Mouse (Mus musculus) hindbrain, embryonic 13.5 days (tissue): Measurements from ENCODE around the gene Tas2r126. TPM values are rescaled to one million over a fixed set of nuclear protein-coding genes. Genes with fewer than 3 reads are reported as not detected.

ENCODE experiments used
- ATAC-seq: fragments of 200-750 bp; cut with Nextera tagmentation; 2 replicates; pipeline ENCODE4 v1.8.0; 2017; ENCODE audit warnings: moderate TSS enrichment; ENCODE audit not compliant: low FRiP score
- H3K27ac ChIP-seq: fragments of 300-500 bp; sonication (generic); 2 replicates; pipeline ENCODE4 v1.5.1; 2015; ENCODE audit warnings: inconsistent platforms, mild to moderate bottlenecking, moderate library complexity
- H3K27me3 ChIP-seq: fragments of 300-500 bp; sonication (generic); 2 replicates; pipeline ENCODE4 v1.6.1; 2015; ENCODE audit warnings: mild to moderate bottlenecking, inconsistent platforms
- H3K36me3 ChIP-seq: fragments of 300-500 bp; sonication (generic); 2 replicates; pipeline ENCODE4 v1.6.1; 2015; ENCODE audit warnings: mild to moderate bottlenecking, inconsistent platforms
- H3K4me1 ChIP-seq: fragments of 300-500 bp; sonication (generic); replicated peaks from 2 replicates; pipeline ENCODE4 v1.6.1; 2015; ENCODE audit warnings: inconsistent platforms
- H3K4me2 ChIP-seq: fragments of 300-500 bp; sonication (generic); 2 replicates; pipeline ENCODE4 v1.6.1; 2015; ENCODE audit warnings: inconsistent platforms, mild to moderate bottlenecking, moderate library complexity
- H3K4me3 ChIP-seq: fragments of 300-500 bp; sonication (generic); 2 replicates; pipeline ENCODE4 v1.5.1; 2015; ENCODE audit warnings: mild to moderate bottlenecking, inconsistent platforms
- H3K9ac ChIP-seq: fragments of 300-500 bp; sonication (generic); 2 replicates; pipeline ENCODE4 v1.6.1; 2015; ENCODE audit warnings: mild to moderate bottlenecking, inconsistent platforms
- H3K9me3 ChIP-seq: fragments of 300-500 bp; sonication (generic); 2 replicates; pipeline ENCODE4 v1.6.1; 2016; ENCODE audit warnings: inconsistent platforms
- WGBS: fragments of 180-500 bp; shearing (Covaris S2); methylation state at CpG from one replicate; pipeline ENCODE4 v1.1.7; 2015; 5-methylcytosine and 5-hydroxymethylcytosine counted together
- polyA plus RNA-seq: library from polyadenylated mRNA; unstranded; fragments of >200 nt; fragmentation: Nextera tagmentation; extraction: Ambion mirVana; gene quantifications from 2 replicates; pipeline ENCODE4 v1.2.1, GENCODE M21; 2015

Gene Tas2r126
- polyA plus RNA-seq = not detected in 2 replicates

GRCm38 (mm10) chr6:42434446-42434845 is at the start of gene Tas2r126:
TSS of gene Tas2r126 (plus strand) at chr6:42434535.
- Histone ChIP-seq H3K36me3 (no peaks in the 10 kb centered on the region), H3K27me3 (no peaks in the 10 kb centered on the region), H3K9me3 (no peaks in the 10 kb centered on the region), H3K9ac (no peak within 1 kb of the TSS), H3K4me3 (no peak within 1 kb of the TSS), H3K27ac (no peak within 1 kb of the TSS), H3K4me2 (no peak within 1 kb of the TSS), H3K4me1 (no peaks in the 10 kb centered on the region)
- ATAC-seq = no peak
- 89% methylated on average over 6 of the region's 6 CpGs for WGBS

GRCm38 (mm10) chr6:42385635-42386034 is 48.7 kb upstream of the Tas2r126 start:
- 74% methylated on average over 4 of the region's 4 CpGs for WGBS
- Histone ChIP-seq H3K9me3 (no peaks in the 10 kb centered on the region), H3K4me2 (no peak overlapping the region), H3K27ac (no peak overlapping the region), H3K36me3 (no peaks in the 10 kb centered on the region), H3K4me3 (no peak overlapping the region), H3K27me3 (no peaks in the 10 kb centered on the region), H3K9ac (no peak overlapping the region), H3K4me1 (no peaks in the 10 kb centered on the region)
- ATAC-seq = no peak

GRCm38 (mm10) chr6:42391796-42392330 is 42.5 kb upstream of the Tas2r126 start:
- Histone ChIP-seq H3K9ac (no peak overlapping the region), H3K4me2 (no peak overlapping the region), H3K4me1 (no peaks in the 10 kb centered on the region), H3K27ac (no peak overlapping the region), H3K27me3 (no peaks in the 10 kb centered on the region), H3K9me3 (no peaks in the 10 kb centered on the region), H3K36me3 (no peaks in the 10 kb centered on the region), H3K4me3 (no peak overlapping the region)
- 67% methylated on average over 2 of the region's 2 CpGs for WGBS
- no peak for ATAC-seq

GRCm38 (mm10) chr6:42395960-42396809 is 38.1 kb upstream of the Tas2r126 start:
- Histone ChIP-seq H3K9me3 (no peaks in the 10 kb centered on the region), H3K4me2 (no peak overlapping the region), H3K9ac (no peak overlapping the region), H3K27me3 (no peaks in the 10 kb centered on the region), H3K4me3 (no peak overlapping the region), H3K4me1 (no peaks in the 10 kb centered on the region), H3K36me3 (no peaks in the 10 kb centered on the region), H3K27ac (no peak overlapping the region)
- ATAC-seq = no peak
- WGBS = 72% methylated on average over 9 of the region's 9 CpGs

- Histone ChIP-seq H3K4me3 (no peak overlapping the region), H3K9me3 (no peaks in the 10 kb centered on the region), H3K4me1 (no peaks in the 10 kb centered on the region), H3K9ac (no peak overlapping the region), H3K27ac (no peak overlapping the region), H3K27me3 (no peaks in the 10 kb centered on the region), H3K36me3 (no peaks in the 10 kb centered on the region), H3K4me2 (no peak overlapping the region)
- ATAC-seq = no peak
- 78% methylated on average over 3 of the region's 3 CpGs for WGBS
These were observed 37.2 kb upstream of the Tas2r126 start for GRCm38 (mm10) chr6:42397041-42397657.

GRCm38 (mm10) chr6:42398285-42398684 is 36.0 kb upstream of the Tas2r126 start:
- Histone ChIP-seq H3K4me2 (no peak overlapping the region), H3K36me3 (no peaks in the 10 kb centered on the region), H3K4me1 (no peaks in the 10 kb centered on the region), H3K27me3 (no peaks in the 10 kb centered on the region), H3K9ac (no peak overlapping the region), H3K9me3 (no peaks in the 10 kb centered on the region), H3K4me3 (no peak overlapping the region), H3K27ac (no peak overlapping the region)
- no peak for ATAC-seq
- WGBS = 77% methylated on average over 3 of the region's 3 CpGs

- ATAC-seq = no peak
- 86% methylated on average over 1 of the region's 1 CpGs for WGBS
These were observed 35.3 kb upstream of the Tas2r126 start for GRCm38 (mm10) chr6:42398998-42399397.

GRCm38 (mm10) chr6:42399938-42400337 is 34.4 kb upstream of the Tas2r126 start, which contains the start of gene Tas2r143:
TSS of gene Tas2r143 (plus strand) at chr6:42400238.
- H3K4me3 ChIP-seq = no peak within 1 kb of the TSS
- 93% methylated on average over 1 of the region's 1 CpGs for WGBS
- H3K27me3 ChIP-seq = no peaks in the 10 kb centered on the region
- H3K9me3 ChIP-seq = no peaks in the 10 kb centered on the region
- H3K27ac ChIP-seq = no peak within 1 kb of the TSS
- no peaks in the 10 kb centered on the region for H3K4me1 ChIP-seq
- H3K4me2 ChIP-seq = no peak within 1 kb of the TSS
- ATAC-seq = no peak
- H3K36me3 ChIP-seq = no peaks in the 10 kb centered on the region
- no peak within 1 kb of the TSS for H3K9ac ChIP-seq

More at GRCm38 (mm10) chr6:42398998-42399397, 35.3 kb upstream of the Tas2r126 start:
- Histone ChIP-seq H3K4me1 (no peaks in the 10 kb centered on the region), H3K4me3 (no peak overlapping the region), H3K27ac (no peak overlapping the region), H3K27me3 (no peaks in the 10 kb centered on the region), H3K4me2 (no peak overlapping the region), H3K9me3 (no peaks in the 10 kb centered on the region), H3K9ac (no peak overlapping the region), H3K36me3 (no peaks in the 10 kb centered on the region)

GRCm38 (mm10) chr6:42405134-42405533 is 29.2 kb upstream of the Tas2r126 start, which contains the start of gene Tas2r135:
TSS of gene Tas2r135 (plus strand) at chr6:42405434.
- Histone ChIP-seq H3K4me3 (no peak within 1 kb of the TSS), H3K4me2 (no peak within 1 kb of the TSS), H3K27ac (no peak within 1 kb of the TSS), H3K36me3 (no peaks in the 10 kb centered on the region), H3K9ac (no peak within 1 kb of the TSS), H3K9me3 (no peaks in the 10 kb centered on the region), H3K27me3 (no peaks in the 10 kb centered on the region), H3K4me1 (no peaks in the 10 kb centered on the region)
- 89% methylated on average over 2 of the region's 2 CpGs for WGBS
- no peak for ATAC-seq

- Histone ChIP-seq H3K4me1 (no peaks in the 10 kb centered on the region), H3K27ac (no peak overlapping the region), H3K9me3 (no peaks in the 10 kb centered on the region), H3K36me3 (no peaks in the 10 kb centered on the region), H3K4me2 (no peak overlapping the region), H3K27me3 (no peaks in the 10 kb centered on the region), H3K9ac (no peak overlapping the region), H3K4me3 (no peak overlapping the region)
- 92% methylated on average over 2 of the region's 2 CpGs for WGBS
- ATAC-seq = no peak
These were observed 14.9 kb upstream of the Tas2r126 start for GRCm38 (mm10) chr6:42419443-42419842.

GRCm38 (mm10) chr6:42421439-42421838 is 12.9 kb upstream of the Tas2r126 start:
- no peak overlapping the region for H3K9ac ChIP-seq
- H3K27ac ChIP-seq = no peak overlapping the region
- no peaks in the 10 kb centered on the region for H3K4me1 ChIP-seq
- H3K4me2 ChIP-seq = no peak overlapping the region
- no peaks in the 10 kb centered on the region for H3K36me3 ChIP-seq
- WGBS = 77% methylated on average over 2 of the region's 2 CpGs
- no peak for ATAC-seq
- no peak overlapping the region for H3K4me3 ChIP-seq
- H3K27me3 ChIP-seq = no peaks in the 10 kb centered on the region
- H3K9me3 ChIP-seq = no peaks in the 10 kb centered on the region

GRCm38 (mm10) chr6:42424472-42424871 is 9.9 kb upstream of the Tas2r126 start:
- Histone ChIP-seq H3K4me3 (no peak overlapping the region), H3K36me3 (no peaks in the 10 kb centered on the region), H3K9me3 (no peaks in the 10 kb centered on the region), H3K9ac (no peak overlapping the region), H3K27me3 (no peaks in the 10 kb centered on the region), H3K4me2 (no peak overlapping the region), H3K27ac (no peak overlapping the region), H3K4me1 (no peaks in the 10 kb centered on the region)
- ATAC-seq = no peak
- 96% methylated on average over 3 of the region's 3 CpGs for WGBS
